Mouse (Mus musculus) cerebellum, postnatal 25 days (tissue): Measurements from ENCODE around the gene Clpp.

Source experiments
- DNase-seq, 2 experiments: peaks; one replicate each; pipeline ENCODE4 v3.0.0; 2021; ENCODE audit warnings: mixed read lengths in 2 of 2

Clpp gene

GRCm38 (mm10) chr17:56988921-56989430 lies 1.1 kb upstream of the Clpp start:
- peak in 1 of 2 experiments; percentile 3 for DNase-seq

DNA sequence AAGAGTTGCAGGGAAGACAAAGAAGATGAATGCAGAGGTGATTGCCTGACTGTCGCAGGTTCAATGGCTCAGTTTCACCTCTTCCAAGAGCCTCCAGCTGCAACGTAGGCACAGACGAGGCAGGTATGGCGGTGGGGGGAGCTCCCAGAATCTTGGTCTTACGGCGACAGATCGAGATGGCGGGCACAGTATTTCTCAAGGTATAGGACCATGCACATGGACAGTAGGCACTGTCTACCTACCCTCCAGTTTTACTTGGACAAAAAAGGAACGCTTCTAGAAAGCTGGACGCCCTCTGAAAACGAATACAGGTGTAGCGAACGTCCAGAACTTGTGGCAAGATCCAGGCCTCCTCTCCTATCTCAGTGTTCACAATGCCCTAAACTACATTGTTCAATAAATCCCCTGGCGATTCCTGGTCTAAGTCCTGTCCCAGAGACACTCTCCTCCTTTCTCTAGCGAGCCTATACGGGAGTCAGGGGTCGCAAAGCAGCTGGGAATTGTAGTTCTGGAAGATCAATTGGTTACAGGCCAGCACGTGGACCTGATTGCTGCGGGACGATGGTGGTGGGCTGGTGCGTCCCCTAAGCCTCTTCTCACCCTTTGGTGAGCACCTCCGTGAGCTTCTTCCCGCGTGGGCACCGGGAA lies 514 bp upstream of the Clpp start:
- DNase-seq = peak in 1 of 2 experiments; percentile 82

DNA sequence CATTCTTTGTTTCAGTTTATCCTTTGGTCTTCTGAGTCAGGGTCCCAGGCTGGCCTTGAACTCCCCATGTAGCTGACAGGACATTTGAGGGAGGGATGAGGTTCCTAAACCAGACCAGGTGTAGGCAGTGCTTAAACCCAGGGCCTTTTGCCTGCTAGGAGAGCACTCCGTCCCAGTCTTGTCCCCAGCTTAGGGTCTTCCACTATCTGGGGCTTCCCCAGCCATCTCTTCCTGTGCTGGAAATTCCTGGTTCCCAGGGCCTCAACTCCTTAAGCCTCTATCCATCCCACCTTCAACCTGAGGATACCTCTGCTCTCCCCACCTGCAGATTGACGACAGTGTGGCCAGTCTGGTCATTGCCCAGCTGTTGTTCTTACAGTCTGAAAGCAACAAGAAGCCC lies 861 bp downstream of the Clpp start:
- DNase-seq = peak in 1 of 2 experiments; percentile 4

- no peak for DNase-seq
Measured at GRCm38 (mm10) chr17:56995046-56995445, 4.9 kb downstream of the Clpp start.

DNA sequence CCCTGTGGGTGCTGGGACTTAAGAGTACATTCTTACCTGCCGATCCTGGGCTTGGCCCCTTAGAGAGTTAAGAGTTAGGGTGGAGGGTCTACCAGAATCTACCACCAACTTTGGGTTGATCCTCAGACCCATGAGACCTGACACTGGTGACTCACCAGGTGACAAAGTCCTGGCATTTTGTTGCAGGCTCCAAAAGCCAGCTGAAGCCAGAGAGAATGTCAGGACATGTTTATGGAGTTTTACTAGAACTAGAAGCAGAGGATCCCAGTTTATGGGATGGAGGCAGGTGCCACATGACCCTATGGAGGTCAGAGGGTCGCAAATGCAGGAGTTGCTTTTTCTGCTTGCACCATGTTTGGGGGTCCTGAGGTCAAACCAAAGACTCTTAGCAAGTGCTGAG lies 6.4 kb downstream of the Clpp start:
- no peak for DNase-seq

DNA sequence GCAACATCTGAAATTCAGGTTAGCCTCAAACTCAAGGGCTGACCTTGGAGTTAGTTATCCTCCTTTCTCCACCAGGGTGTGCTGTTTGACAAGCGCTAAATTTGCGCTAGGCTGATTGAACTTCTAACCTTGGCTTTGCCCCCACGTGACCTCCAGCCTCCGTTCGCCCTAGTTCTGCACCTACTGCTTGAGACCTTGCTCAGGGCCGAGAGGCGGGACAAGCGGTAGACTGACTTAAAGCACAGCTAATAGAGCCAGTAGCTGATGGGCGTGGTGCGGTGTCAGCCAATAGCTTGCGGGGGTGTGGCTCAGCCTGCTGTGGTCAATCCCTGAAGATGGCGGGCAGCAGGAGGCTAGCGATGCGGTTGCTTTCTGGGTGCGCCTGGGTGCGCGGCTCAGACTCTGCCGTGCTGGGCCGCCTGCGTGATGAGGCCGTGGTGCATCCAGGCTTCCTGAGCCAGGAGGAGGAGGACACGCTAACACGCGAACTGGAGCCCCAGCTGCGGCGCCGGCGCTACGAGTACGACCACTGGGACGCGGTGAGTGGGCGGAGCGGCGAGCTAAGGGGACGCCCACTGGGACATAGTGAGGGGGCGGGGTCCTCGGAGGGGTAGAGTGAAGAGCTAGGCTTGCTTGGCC lies 7.0 kb downstream of the Clpp start, which contains the start of gene Alkbh7:
Gene Alkbh7 (plus strand): TSS at position 311 of the 639 bp plus-strand sequence.
- DNase-seq = peak; percentile 93 to 95

- DNase-seq = no peak
Measured at GRCm38 (mm10) chr17:56999414-56999813, 9.3 kb downstream of the Clpp start.

GRCm38 (mm10) chr17:56999968-57000609 lies 10.0 kb downstream of the Clpp start, which contains the start of gene Pspn:
TSS of gene Pspn (minus strand) at chr17:57000018.
- no peak for DNase-seq

DNA sequence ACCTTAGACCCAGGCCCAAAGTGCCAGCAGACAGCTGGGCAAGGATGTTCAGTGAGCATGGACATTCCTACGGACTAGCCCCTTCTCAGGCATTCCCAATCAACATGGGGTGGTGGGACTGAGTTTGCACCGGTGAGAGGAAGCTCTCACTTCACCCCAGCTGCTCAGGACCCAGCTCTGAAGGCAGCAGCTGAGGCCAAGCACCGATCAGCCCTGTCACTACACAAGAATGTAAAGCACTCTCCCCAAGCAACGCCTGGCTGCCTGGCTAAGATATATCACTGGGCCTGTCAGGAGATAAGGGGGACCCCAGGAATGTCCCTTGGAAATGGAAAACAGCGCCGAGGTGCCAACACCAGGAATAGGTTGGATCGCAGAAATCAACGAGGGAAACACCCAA lies 11.1 kb downstream of the Clpp start:
- DNase-seq = no peak

GRCm38 (mm10) chr17:57003994-57004393 lies 13.9 kb downstream of the Clpp start:
- DNase-seq = no peak

DNA sequence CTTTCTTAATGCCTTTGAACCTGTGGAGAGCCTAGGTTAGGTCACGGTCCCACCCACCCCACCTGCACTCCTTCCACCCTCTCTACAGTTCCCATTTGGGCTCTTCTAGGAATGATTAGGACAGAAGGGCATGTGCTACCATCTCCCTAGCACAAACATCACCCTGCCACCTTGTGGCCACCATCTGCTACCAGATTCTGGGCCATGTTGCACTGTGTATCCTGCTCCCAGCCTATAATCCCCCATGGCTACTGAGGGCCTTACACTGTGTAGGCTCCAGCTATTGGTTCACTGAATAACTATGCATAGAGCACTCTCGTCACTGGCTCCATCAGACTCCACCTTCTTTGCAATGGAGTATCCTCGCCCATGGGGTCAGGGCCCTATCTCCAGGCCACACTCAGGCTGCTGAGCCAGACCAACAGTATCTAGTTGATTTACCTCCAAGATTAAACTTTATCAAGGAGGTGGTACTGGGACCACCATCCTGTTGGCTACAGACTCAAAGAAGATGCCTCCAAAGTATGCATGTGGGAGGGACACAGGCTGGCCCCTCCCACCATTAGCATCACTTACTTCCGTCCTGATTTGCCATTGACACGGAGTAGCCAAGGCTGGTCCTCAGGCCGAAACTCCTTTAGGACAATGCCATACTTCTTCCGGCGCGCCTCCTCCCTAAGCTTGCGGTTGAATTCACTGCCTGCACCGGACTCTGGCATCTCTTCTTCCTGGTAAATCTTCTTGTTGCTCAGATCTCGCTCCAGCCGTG lies 17.2 kb downstream of the Clpp start:
- DNase-seq = no peak

- no peak for DNase-seq
Measured at GRCm38 (mm10) chr17:57010911-57011235, 20.8 kb downstream of the Clpp start.

- DNase-seq = peak; percentile 95 to 97
Measured at GRCm38 (mm10) chr17:57011236-57012141, 21.4 kb downstream of the Clpp start, which contains the start of the genes Gtf2f1 and Gm17949. TSS of gene Gtf2f1 (minus strand) at chr17:57011288. TSS of gene Gm17949 (plus strand) at chr17:57011469.

- no peak for DNase-seq
Measured at GRCm38 (mm10) chr17:57012245-57012795, 22.2 kb downstream of the Clpp start.

DNA sequence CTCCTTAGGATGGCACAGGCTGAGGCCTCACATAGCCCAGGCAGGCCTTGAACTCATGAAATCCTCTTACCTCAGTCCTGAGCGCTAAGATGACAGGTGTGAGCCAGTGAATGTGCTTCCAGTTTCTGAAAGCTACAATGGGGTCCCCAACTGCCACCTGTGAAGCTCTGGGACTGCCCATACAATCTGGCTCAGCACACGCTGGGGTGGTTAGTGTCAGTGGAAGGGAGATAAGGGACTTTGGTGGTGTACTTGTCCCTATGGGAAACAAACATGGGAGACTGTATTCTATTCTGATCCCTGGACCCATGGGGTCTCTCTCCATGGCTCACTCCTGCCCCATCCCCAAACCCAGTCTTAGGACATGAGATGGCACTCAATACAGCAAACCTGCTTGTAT lies 29.6 kb downstream of the Clpp start:
- DNase-seq = no peak

GRCm38 (mm10) chr17:57020960-57021359 lies 30.9 kb downstream of the Clpp start:
- no peak for DNase-seq

DNA sequence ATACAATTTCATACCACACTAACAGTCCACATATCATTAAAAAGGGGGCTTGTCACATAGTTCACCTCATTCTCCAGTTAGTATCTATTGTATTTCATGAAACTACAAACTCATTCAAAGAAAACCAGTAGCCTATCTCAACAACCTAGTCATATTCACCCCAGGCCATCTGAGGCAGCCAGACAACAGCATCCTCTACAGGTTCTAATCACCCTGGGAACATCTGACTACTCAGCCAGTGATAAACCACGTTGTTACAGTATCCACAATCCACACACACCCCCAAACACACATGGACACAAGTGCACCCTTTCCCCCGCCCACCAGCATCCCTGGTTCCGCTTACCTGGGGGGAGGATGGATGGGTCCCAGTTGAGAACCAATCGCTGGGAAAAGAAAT lies 37.4 kb downstream of the Clpp start:
- no peak for DNase-seq

DNA sequence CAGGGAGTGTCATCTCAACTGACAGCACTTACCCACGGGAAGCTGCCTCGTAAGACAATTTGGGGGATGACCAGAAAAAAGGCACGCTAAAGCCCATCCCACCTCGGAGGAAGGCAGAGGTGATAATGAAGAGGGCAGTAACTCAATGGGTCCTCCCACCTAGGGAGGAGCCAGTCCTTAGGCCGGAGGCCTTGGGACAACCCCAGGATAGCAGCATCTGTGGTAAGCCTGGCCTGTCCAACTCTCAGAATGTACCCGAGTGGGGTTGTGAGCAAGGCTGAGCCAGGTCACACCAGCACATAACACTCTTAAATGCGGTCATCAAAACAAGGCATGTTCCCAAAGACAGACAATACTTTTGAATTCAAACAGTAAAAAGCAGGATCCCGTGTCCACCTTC lies 39.6 kb downstream of the Clpp start:
- no peak for DNase-seq

DNA sequence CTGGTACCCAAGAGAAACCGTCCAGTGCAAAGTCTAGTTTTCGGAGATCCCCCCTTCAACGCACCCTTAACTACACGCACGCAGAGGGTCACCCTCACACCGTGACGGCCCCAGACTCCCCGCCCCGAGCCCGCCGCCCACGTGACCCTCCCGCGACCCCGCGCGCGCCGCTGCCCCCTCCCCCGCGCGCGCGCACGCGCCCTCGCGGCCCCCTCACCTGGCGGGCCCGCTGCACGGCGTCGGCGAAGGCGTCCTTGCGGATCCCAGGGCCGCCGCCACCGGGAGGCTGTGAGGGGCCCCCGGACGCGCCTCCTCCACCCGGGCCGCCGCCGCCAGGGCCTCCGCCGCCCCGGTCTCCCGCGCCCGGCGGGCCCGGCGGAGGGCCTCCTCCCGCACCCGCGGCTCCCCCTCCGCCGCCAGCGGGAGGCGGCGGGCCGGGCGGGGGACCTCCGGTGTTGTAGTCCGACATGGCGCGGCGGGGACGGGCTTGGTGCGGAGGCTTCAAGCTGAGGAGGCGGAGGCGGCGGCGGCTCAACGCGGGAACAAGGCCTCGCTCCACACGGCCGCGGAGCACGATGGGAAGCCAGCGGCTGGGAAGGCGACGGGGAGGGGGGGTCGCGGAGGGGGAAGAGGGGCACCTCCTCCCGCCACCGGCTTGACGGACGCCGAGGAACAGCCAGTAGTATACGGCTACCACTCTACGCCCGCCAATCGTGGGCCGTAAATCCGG lies 41.0 kb downstream of the Clpp start, which contains the start of gene Khsrp:
Gene Khsrp (minus strand): TSS at position 592 of the 730 bp plus-strand sequence.
- DNase-seq = peak in 1 of 2 experiments; percentile 72

DNA sequence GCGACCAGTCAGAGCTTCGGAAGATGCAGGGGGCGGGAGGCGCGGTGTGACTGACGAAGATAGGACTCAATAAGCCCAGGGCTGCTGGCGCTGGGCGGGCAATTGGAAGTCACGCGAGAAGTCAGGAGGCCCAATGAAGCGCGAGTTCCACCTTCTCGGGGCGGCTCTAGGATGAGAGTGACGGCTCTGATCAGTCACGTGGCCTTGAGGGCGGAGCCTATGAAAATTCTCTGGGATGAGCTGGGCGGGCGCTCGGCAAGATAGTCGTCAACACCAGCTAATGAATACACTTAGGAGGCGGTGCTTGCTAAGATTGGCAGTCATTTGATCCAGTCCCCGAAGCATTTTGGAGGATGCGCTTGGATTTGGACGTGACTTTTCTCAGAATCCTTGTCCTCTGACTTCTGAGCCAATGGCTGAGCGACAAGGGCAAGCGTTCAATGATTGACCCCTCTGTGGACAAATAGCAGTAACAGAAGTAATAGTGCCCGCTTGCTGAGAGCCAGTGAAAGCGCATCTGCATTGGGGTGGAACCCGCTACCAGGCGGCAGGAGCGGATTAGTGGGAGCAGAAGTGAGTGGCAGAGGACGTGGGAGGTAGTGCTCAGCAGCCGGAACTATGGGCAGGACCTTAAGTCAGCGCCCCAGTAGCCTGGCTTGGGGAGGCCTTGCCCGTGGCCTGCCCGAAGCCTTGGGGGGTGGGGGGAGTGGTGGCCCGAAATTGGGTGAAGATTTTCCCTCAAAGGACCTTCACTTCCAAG lies 41.7 kb downstream of the Clpp start:
- peak; percentile 98 to 99 for DNase-seq
